Mouse (Mus musculus): ENCODE measurements around the gene Bpifc. TPM values are rescaled to one million over a fixed set of nuclear protein-coding genes. Genes with fewer than 3 reads are reported as not detected.
A peak's percentile ranks its signal among the peaks of the same experiment; 100 is the strongest.

Bpifc gene
- polyA plus RNA-seq, 1 experiment = 0.23 TPM

DNA sequence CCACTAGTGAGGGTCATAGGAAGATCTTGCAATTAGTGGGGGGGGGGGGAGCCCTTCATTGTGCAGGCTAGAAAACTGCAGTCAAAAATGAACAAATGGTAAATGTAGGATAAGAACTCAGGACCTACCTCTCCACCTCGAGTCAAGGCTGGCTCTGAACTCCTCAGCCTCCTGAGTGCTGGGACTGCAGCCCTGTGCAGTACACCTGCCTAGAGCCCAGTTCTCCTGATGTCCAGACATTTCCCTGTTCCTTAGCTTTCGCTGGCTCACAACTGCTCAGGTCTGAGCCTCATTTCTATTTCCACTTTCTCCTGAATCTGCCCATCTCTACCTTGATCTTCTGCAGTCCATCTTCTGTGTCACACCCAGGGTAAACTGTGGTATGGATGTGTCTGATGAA, 45.2 kb downstream of the Bpifc start:
- Histone ChIP-seq H3K4me3 (ENCODE audit: insufficient read depth, low read length) (no peak overlapping the region), H3K4me1 (ENCODE audit: control insufficient read depth, insufficient read depth, low read length) (no peaks in the 10 kb centered on the region), H3K27ac (ENCODE audit: insufficient read depth, low read length) (no peak overlapping the region)
- TF ChIP-seq POLR2A (IDR thresholded peaks at IDR 0.05; ENCODE audit: extremely low read depth, insufficient read depth, low read length) (no peak), CTCF (IDR thresholded peaks at IDR 0.05; ENCODE audit: extremely low read depth, insufficient read depth, low read length) (no peak)

DNA sequence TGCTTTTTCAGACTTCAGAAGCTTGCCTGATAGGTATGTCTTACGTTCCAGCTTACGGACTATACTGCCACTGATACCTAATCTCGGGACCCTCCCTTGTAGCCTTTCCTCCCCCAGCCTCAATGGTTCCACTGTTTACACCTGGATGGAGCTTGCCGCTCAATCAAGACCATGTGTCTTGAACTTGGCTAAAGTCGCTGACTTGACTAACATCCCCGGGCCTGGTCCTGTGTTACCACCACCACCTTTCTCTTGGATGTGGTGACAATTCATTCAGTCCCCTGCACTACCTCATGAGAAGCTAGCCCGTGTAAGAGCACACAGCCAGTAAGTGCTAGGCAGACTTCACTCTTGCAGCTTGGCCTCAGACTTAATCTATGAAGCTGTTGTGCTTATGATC, 47.4 kb downstream of the Bpifc start:
- Histone ChIP-seq H3K4me3 (ENCODE audit: insufficient read depth, low read length) (no peak overlapping the region), H3K27ac (ENCODE audit: insufficient read depth, low read length) (no peak overlapping the region), H3K4me1 (ENCODE audit: control insufficient read depth, insufficient read depth, low read length) (no peaks in the 10 kb centered on the region)
- no peak for TF ChIP-seq CTCF (IDR thresholded peaks at IDR 0.05; ENCODE audit: extremely low read depth, insufficient read depth, low read length)
- no peak for TF ChIP-seq POLR2A (IDR thresholded peaks at IDR 0.05; ENCODE audit: extremely low read depth, insufficient read depth, low read length)

DNA sequence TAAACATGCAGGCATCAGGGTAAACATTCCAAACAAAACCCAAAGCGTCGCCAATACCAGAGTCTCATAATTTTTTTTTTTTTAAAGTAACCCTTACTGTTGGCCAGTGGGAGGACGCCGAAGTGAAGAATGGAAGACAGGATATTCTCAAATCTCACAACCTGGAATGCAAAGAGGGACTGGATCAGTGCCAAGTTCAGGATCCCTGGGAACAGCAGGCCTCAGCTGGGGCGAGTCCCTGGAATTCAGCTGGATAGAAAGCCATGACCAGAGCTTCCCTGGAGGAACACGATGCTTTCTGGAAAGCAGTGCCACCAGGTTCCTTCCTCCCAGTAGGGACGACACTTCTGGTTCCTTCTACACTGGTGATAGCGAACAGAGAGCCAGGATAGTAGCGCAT, 48.8 kb downstream of the Bpifc start:
- H3K4me1 ChIP-seq (ENCODE audit: control insufficient read depth, insufficient read depth, low read length) = no peaks in the 10 kb centered on the region
- H3K27ac ChIP-seq (ENCODE audit: insufficient read depth, low read length) = no peak overlapping the region
- TF ChIP-seq CTCF (IDR thresholded peaks at IDR 0.05; ENCODE audit: extremely low read depth, insufficient read depth, low read length) = no peak
- no peak for TF ChIP-seq POLR2A (IDR thresholded peaks at IDR 0.05; ENCODE audit: extremely low read depth, insufficient read depth, low read length)
- H3K4me3 ChIP-seq (ENCODE audit: insufficient read depth, low read length) = no peak overlapping the region

DNA sequence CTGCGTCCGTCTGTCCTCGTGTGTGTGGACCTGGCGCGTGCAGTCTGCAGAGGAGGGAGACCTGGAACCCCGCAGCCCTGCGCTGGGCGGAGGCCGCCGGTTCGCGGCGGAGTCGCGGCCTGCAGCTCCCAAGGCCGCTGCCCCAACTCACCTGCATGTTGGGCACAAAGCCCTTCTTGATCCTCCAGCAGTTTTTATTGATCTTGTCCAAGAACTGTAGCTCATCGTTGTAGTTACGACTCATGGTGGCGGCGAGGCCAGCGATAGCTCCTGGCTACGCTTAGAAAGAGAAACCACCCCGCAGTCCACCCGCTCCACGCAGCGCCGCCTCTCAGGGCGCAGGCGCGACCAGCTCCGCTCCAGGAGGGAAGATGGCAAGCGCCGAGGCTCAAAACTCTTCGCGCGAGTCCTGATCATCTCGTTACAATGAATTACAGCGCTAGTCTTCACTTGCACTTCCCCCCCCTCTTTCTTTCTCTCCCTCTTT, 54.2 kb downstream of the Bpifc start, which contains the start of gene Rtcb:
TSS of gene Rtcb (minus strand) at position 360 of the 487 bp plus-strand sequence.
- Histone ChIP-seq H3K4me3 (ENCODE audit: insufficient read depth, low read length) (peak within 1 kb of the TSS; percentile 97), H3K4me1 (ENCODE audit: control insufficient read depth, insufficient read depth, low read length) (peaks cover 2% of the 10 kb centered on the region; the same call in 1 of the 2 replicates), H3K27ac (ENCODE audit: insufficient read depth, low read length) (peak within 1 kb of the TSS; percentile 62)
- TF ChIP-seq CTCF (IDR thresholded peaks at IDR 0.05; ENCODE audit: extremely low read depth, insufficient read depth, low read length) (no peak), POLR2A (IDR thresholded peaks at IDR 0.05; ENCODE audit: extremely low read depth, insufficient read depth, low read length) (peak; percentile 83)

DNA sequence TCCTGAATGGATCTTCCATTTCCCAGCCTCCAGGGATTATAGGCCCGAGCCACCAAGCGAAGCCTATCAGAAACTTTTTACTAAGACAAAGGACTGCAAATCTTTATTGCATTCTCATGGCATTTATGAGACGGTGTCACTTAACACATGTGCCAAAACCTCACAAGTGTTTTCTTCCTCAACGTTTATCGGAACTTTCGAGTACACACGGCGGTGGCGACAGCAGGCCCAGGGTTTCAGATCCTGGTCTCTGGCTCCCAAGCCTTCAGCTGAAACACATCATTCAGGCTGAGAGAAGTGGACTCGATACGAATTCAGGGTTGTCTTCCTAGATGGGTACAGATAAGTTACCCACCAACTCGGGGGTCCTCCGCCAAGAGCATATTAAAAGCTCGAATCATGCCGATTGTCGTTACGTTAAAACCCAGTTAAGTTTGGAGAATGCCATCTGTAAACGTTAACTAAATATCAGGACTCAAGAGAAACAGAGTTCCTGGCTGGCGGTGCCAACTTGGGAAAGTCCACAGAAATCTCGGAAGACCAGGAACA, 54.8 kb downstream of the Bpifc start:
- Histone ChIP-seq H3K4me1 (ENCODE audit: control insufficient read depth, insufficient read depth, low read length) (peaks cover 2% of the 10 kb centered on the region; the same call in 1 of the 2 replicates), H3K27ac (ENCODE audit: insufficient read depth, low read length) (no peak overlapping the region)
- TF ChIP-seq CTCF (IDR thresholded peaks at IDR 0.05; ENCODE audit: extremely low read depth, insufficient read depth, low read length) = no peak
- TF ChIP-seq POLR2A (IDR thresholded peaks at IDR 0.05; ENCODE audit: extremely low read depth, insufficient read depth, low read length) = no peak

DNA sequence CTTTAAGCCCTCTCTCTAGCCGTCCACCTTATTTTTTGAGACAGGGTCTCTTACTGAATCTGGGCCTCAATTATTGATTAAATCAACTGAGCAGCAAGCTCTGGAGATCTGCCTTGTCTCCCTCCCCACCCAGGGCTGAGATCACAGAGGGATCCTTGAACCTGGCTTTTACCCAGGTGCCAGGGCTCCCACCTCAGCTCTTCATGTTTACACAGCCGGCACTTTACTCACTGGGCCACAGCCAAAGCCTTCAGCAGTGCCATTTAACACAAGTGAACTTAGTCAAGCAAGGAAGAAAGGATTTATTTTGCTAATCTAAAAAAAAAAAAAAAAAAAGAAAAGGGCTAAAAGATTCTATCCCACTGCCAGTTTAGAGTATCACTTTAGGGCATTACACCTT, 57.3 kb downstream of the Bpifc start:
- Histone ChIP-seq H3K4me3 (ENCODE audit: insufficient read depth, low read length) (no peak overlapping the region), H3K4me1 (ENCODE audit: control insufficient read depth, insufficient read depth, low read length) (peaks cover 2% of the 10 kb centered on the region; the same call in 1 of the 2 replicates), H3K27ac (ENCODE audit: insufficient read depth, low read length) (no peak overlapping the region)
- TF ChIP-seq CTCF (IDR thresholded peaks at IDR 0.05; ENCODE audit: extremely low read depth, insufficient read depth, low read length) = no peak
- TF ChIP-seq POLR2A (IDR thresholded peaks at IDR 0.05; ENCODE audit: extremely low read depth, insufficient read depth, low read length) = no peak

More for the DNA sequence above, 54.8 kb downstream of the Bpifc start:
- H3K4me3 ChIP-seq (ENCODE audit: insufficient read depth, low read length) = peak overlapping the region; percentile 97

DNA sequence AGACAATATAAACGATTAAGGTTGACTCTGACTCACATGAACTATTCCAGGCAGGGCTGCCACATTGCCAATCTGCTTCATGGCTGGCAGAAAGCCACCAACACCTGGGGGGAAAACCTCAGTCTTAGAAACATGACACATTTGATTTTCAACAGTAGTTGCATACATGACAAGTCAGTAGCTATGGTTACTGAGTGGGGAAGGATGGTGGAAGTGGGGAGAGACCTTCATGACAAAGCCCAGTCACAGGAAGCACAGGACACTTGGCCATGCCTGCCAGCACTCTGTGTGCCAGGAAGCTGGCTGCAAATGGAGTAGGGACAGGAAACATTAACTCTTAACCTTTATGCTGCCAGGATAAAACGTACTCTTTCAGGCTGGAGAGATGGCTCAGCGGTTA, 58.3 kb downstream of the Bpifc start:
- Histone ChIP-seq H3K27ac (ENCODE audit: insufficient read depth, low read length) (no peak overlapping the region), H3K4me3 (ENCODE audit: insufficient read depth, low read length) (no peak overlapping the region), H3K4me1 (ENCODE audit: control insufficient read depth, insufficient read depth, low read length) (peaks cover 2% of the 10 kb centered on the region; the same call in 1 of the 2 replicates)
- TF ChIP-seq CTCF (IDR thresholded peaks at IDR 0.05; ENCODE audit: extremely low read depth, insufficient read depth, low read length) (no peak), POLR2A (IDR thresholded peaks at IDR 0.05; ENCODE audit: extremely low read depth, insufficient read depth, low read length) (no peak)

DNA sequence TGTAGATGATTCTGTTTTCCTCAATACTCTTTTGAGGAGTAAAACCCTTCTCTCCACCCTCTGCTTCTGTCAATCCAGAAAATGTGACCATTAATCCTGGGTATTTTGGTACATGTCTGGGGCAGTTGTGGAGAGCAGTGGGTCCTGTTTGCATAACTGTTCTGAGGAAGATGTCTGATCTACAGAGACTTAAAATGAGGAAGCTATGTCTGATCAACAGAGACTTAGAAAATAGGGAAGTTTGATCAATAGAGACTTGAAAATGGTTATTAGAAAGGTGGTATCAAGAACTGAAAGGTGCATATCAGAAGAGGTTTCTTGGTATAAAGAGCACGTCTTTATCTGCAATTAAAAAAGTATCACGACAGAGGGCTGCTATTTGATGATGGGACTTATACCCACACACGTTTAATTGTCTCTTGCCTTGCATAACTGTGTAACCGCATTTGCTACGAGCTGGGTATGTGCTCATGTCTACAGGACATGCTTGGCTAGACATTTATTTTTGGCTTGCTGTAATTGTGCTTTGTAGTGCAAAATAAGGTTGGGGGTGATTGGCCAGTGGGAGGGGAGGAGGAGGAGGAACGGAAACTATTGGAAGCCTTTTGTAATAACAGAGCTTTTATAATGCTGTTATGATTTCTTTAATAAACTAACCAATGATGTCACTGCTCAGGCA, 59.8 kb downstream of the Bpifc start:
- Histone ChIP-seq H3K4me1 (ENCODE audit: control insufficient read depth, insufficient read depth, low read length) (peaks cover 2% of the 10 kb centered on the region; the same call in 1 of the 2 replicates), H3K4me3 (ENCODE audit: insufficient read depth, low read length) (no peak overlapping the region), H3K27ac (ENCODE audit: insufficient read depth, low read length) (no peak overlapping the region)
- TF ChIP-seq CTCF (IDR thresholded peaks at IDR 0.05; ENCODE audit: extremely low read depth, insufficient read depth, low read length) (no peak), POLR2A (IDR thresholded peaks at IDR 0.05; ENCODE audit: extremely low read depth, insufficient read depth, low read length) (no peak)

DNA sequence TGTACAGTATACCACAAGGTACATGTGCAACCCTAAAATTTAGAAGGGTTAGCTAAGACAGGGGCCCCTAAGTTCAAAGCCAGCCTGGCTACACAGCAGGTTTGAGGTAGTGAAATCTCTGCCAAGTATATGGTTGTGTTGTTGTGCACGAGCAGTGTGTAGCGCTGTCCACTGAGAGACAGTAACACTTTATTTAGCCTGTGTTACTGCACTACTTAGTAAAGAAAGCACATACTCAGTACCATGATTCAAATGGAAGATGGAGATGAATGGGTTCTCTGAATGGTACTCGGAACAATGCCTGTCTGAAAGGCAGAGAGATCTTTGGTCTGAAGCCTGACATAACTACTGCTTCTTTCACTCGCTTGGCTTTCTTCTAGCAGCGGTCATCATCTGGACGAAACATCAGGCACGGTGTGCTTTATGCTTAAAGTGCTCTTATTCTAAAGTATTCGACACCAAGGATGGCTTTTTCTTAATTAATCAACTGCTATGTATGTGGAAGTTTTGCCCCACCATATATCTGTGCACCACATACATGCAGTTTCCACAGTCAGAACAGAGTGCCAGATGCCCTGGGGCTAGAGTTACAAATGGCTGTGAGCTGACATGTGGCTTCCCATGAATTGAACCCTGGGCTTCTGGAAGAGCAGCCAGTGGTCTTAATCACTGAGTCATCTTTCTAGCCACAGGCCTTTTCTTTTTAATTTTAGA, 63.1 kb downstream of the Bpifc start:
- H3K4me3 ChIP-seq (ENCODE audit: insufficient read depth, low read length) = no peak overlapping the region
- H3K27ac ChIP-seq (ENCODE audit: insufficient read depth, low read length) = no peak overlapping the region
- TF ChIP-seq CTCF (IDR thresholded peaks at IDR 0.05; ENCODE audit: extremely low read depth, insufficient read depth, low read length) (no peak), POLR2A (IDR thresholded peaks at IDR 0.05; ENCODE audit: extremely low read depth, insufficient read depth, low read length) (no peak)
- no peaks in the 10 kb centered on the region for H3K4me1 ChIP-seq (ENCODE audit: control insufficient read depth, insufficient read depth, low read length)
